Mouse (Mus musculus): ENCODE measurements around the gene B3gntl1.
"Not testable (repeated sequence)": the region's sequence is repeated elsewhere in the genome, so short reads cannot be mapped to it uniquely, and the experiment has no call there.

B3gntl1 gene

GRCm38 (mm10) chr11:121685491-121686001 is 12.6 kb upstream of the B3gntl1 start:
- no peak for DNase-seq (ENCODE audit: low read depth, low spot score)

GRCm38 (mm10) chr11:121683243-121683642 is 10.3 kb upstream of the B3gntl1 start:
- no peak for DNase-seq (ENCODE audit: low read depth, low spot score)

- peak; percentile 20 for DNase-seq (ENCODE audit: low read depth, low spot score)
Measured at GRCm38 (mm10) chr11:121680750-121681149, 7.8 kb upstream of the B3gntl1 start.

DNA sequence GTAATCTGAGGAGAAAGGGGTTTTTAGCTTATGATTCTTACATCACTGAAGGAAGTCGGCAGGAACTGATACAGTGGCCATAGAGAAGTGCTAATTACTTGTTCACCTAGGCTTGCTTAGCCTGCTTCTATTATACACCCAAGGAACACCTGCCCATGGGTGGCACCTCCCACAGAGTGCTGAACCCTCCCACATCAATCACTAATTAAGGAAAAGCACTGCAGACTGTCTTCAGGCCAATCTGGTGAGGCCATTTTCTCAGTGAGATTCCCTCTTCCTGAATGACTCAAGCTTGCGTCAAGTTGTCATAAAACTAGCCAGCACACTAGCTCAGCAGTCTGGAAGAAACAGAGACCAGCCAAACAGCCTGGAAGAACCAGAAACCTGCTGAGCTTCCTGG is 6.6 kb upstream of the B3gntl1 start:
- DNase-seq (ENCODE audit: low read depth, low spot score): no peak

- no peak for DNase-seq (ENCODE audit: low read depth, low spot score)
Measured at GRCm38 (mm10) chr11:121676836-121677235, 3.9 kb upstream of the B3gntl1 start.

GRCm38 (mm10) chr11:121673629-121674028 is 676 bp upstream of the B3gntl1 start:
- DNase-seq (ENCODE audit: low read depth, low spot score): peak; percentile 26

DNA sequence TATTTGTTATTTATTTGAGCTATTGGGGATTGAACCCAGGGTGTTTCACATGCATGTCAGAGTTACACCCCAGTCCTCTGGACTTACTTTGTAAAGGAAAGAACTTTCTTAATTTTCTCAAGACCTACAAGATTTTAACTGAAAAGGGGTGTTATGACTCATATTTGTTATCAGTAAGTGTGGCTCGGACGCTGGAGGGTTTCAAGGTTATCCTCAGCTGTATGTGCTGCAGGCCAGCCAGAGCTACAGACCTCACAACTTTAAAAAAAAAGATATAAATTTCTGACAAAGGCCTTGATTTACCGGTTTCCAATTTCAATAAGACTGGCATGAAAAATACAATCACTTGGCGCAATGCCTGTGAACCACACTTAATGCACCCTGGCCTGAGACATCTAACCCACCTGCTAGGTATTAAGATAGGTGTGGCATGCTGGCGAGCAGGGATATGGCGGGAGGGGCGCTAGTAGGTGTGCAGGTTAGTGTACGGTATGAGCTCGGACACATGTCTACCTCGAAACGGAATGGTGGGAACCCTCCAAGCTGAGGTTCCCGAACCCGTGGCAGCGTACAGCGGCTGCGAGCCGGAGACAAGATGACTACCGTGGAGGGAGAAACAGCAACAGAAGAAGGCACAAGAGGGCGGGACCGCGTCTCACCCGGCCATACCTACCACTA is 502 bp downstream of the B3gntl1 start:
- no peak for DNase-seq (ENCODE audit: low read depth, low spot score)

- no peak for DNase-seq (ENCODE audit: low read depth, low spot score)
Measured at GRCm38 (mm10) chr11:121670926-121671325, 2.0 kb downstream of the B3gntl1 start.

GRCm38 (mm10) chr11:121668776-121669175 is 4.2 kb downstream of the B3gntl1 start:
- DNase-seq (ENCODE audit: low read depth, low spot score): no peak

DNA sequence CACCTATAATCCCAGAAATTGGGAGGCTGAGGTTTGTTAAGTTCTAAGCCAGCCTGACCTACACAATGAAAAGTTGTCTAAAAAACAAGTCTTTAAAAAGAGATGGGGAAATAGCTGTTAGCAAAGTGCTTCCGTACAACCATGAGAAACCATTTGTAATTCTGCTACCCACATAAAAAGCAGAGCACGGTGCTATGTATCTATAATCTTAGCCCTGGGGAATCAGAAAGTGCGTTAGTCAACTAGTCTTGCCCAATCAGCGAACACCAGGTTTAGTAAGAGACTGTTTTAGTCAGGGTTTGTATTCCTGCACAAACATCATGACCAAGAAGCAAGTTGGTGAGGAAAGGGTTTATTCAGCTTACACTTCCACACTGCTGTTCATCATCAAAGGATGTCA is 5.4 kb downstream of the B3gntl1 start:
- DNase-seq (ENCODE audit: low read depth, low spot score): no peak

GRCm38 (mm10) chr11:121661116-121661515 is 11.8 kb downstream of the B3gntl1 start:
- no peak for DNase-seq (ENCODE audit: low read depth, low spot score)

DNA sequence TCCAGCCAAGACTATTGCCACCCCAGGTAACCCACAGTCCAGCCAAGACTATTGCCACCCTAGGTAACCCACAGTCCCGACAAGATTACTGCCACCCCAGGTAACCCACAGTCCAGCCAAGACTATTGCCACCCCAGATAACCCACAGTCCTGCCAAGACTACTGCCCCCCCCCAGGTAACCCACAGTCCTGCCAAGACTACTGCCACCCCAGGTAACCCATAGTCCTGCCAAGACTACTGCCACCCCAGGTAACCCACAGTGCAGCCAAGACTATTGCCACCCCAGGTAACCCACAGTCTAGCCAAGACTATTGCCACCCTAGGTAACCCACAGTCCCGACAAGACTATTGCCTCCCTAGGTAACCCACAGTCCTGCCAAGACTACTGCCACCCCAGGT is 12.3 kb downstream of the B3gntl1 start:
- DNase-seq (ENCODE audit: low read depth, low spot score): not testable (repeated sequence)

DNA sequence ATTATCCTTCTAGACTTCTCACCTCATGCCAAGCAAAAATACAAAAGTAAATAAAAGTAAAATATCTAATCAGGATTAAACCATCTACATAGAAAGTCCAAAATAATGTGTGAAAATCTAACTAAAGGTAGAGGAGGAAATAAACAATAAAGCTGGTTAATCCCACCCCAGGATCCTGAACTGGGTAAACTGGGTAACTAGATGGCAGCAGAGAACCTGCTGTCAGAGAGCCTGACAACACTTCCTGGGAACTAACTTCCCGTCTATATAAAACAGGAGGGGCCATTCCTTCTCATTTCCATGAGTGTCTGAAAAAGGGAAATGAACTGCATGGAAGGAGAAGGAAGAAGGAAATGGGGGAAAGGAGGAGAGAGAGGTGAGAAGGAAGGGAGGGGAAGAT is 14.8 kb downstream of the B3gntl1 start:
- no peak for DNase-seq (ENCODE audit: low read depth, low spot score)

- DNase-seq (ENCODE audit: low read depth, low spot score): no peak
Measured at GRCm38 (mm10) chr11:121655807-121656511, 17.0 kb downstream of the B3gntl1 start.

- DNase-seq (ENCODE audit: low read depth, low spot score): no peak
Measured at GRCm38 (mm10) chr11:121655166-121655806, 17.7 kb downstream of the B3gntl1 start.

GRCm38 (mm10) chr11:121654406-121654945 is 18.5 kb downstream of the B3gntl1 start:
- DNase-seq (ENCODE audit: low read depth, low spot score): no peak

- DNase-seq (ENCODE audit: low read depth, low spot score): no peak
Measured at GRCm38 (mm10) chr11:121653631-121654030, 19.3 kb downstream of the B3gntl1 start.

- peak; percentile 80 for DNase-seq (ENCODE audit: low read depth, low spot score)
Measured at GRCm38 (mm10) chr11:121652547-121653305, 20.2 kb downstream of the B3gntl1 start.

GRCm38 (mm10) chr11:121651983-121652382 is 21.0 kb downstream of the B3gntl1 start:
- DNase-seq (ENCODE audit: low read depth, low spot score): no peak

DNA sequence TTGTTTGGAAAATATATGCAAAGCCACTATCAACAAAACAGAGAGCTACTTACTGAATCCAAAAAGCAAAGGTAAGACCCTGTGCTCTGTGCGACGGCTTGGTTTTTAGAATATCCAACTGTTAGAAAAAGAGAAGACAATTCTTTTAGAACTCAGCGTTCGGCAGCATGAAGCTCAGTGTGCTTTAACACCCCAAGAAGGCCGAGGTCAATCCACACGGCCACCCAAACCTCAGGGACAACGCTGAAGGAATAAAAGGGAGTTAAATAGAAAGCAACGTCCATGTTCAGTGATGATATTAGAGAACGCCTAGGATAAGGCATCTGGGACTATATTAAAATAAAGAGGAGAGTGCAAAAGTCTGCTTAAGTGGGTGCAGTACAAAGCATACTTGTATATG is 21.4 kb downstream of the B3gntl1 start:
- no peak for DNase-seq (ENCODE audit: low read depth, low spot score)

- DNase-seq (ENCODE audit: low read depth, low spot score): no peak
Measured at GRCm38 (mm10) chr11:121650668-121651067, 22.3 kb downstream of the B3gntl1 start.

DNA sequence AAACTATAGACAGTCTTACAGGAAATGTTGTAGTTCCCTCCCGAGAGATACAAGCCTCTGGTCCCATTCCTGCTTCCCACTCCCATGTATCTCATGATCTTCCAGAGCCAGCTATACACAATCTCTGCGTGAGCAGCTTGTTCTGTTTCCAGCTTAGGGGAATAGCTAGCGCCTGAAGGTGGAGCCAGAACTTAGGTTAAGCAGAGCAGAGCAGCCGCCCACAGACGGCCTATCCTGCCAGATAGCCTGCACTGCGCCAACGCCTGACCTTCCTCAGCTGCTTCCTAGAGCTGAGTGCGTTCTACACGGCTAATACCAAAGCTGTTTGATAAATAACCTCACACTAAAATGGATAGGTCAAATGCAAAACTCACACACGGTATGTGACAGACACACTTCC is 23.1 kb downstream of the B3gntl1 start:
- no peak for DNase-seq (ENCODE audit: low read depth, low spot score)

All from ES-CJ7 (cell line).